Mouse (Mus musculus): ENCODE data around the gene Elavl2. TPM values are rescaled to one million over a fixed set of nuclear protein-coding genes. Genes with fewer than 3 reads are reported as not detected.

Gene Elavl2
- polyA plus RNA-seq (2015; fragmentation: Nextera tagmentation; extraction: Ambion mirVana): 3.1 and 4.0 TPM in 2 replicates

DNA sequence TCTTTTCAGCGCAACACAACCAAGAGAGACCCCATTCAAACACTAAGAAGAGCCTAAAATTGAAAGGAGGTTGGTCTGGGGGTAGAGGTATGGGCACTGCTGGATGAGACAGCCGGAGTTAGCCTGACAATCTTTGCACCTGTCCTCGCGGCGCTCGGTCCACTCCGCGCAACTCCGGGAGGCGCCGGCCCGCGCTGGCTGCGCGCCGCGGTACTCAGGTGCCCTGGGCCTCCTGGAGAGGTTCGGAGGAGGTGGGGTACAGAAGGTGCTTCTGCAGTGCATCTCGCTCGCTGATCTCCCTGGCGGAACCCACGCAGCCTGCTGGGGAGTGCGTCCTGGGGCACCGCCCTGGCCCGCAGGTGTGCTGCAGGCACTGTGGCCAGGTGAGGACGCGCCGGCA, at the start of gene Elavl2:
Gene Elavl2, minus strand, starts transcription at position 363 of the 400 bp plus-strand sequence.
- Histone ChIP-seq H3K36me3 (no peaks in the 10 kb centered on the region), H3K4me2 (peak within 1 kb of the TSS; percentile 54), H3K9ac (no peak within 1 kb of the TSS), H3K27me3 (peaks cover 19% of the 10 kb centered on the region), H3K27ac (no peak within 1 kb of the TSS), H3K4me1 (0 out of 2 replicates have a peak, but pooled peaks cover 3% of the 10 kb centered on the region), H3K4me3 (peak within 1 kb of the TSS; percentile 24; the same call in 1 of the 2 replicates), H3K9me3 (no peaks in the 10 kb centered on the region)
- ATAC-seq (ENCODE audit: borderline replicate concordance, extremely low read depth, low FRiP score, low TSS enrichment): peak; percentile 19; the same call in 1 of the 2 replicates
- WGBS: 1% methylated on average over 28 of the region's 28 CpGs

DNA sequence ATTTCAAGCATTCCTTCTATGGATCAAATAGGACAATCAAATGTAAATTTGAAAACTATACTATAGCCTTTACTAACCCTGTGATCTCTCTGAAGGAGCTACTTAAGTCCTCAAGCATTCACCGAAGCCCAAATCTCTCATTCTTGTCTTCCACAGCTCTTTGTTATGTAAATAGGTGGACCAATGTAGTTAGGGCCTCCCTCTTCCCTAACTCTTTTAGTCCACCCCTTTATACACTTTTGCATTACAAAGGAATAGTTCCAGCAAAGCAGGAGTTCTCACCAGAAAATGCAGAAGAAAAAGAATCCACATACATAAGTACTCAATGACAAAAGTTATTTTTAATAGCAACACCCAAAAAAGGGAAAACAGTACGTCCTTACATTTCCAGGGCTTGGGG, 47.3 kb upstream of the Elavl2 start:
- Histone ChIP-seq H3K4me1 (no peaks in the 10 kb centered on the region), H3K9me3 (no peaks in the 10 kb centered on the region), H3K27ac (no peak overlapping the region), H3K36me3 (no peaks in the 10 kb centered on the region), H3K9ac (no peak overlapping the region), H3K27me3 (no peaks in the 10 kb centered on the region), H3K4me2 (no peak overlapping the region), H3K4me3 (no peak overlapping the region)
- no peak for ATAC-seq (ENCODE audit: borderline replicate concordance, extremely low read depth, low FRiP score, low TSS enrichment)
- 57% methylated on average over 2 of the region's 2 CpGs for WGBS

GRCm38 (mm10) chr4:91415582-91415981, 15.0 kb upstream of the Elavl2 start:
- Histone ChIP-seq H3K27ac (no peak overlapping the region), H3K9me3 (no peaks in the 10 kb centered on the region), H3K4me1 (no peaks in the 10 kb centered on the region), H3K27me3 (no peaks in the 10 kb centered on the region), H3K9ac (no peak overlapping the region), H3K4me3 (no peak overlapping the region), H3K36me3 (no peaks in the 10 kb centered on the region), H3K4me2 (no peak overlapping the region)
- ATAC-seq (ENCODE audit: borderline replicate concordance, extremely low read depth, low FRiP score, low TSS enrichment): no peak
- WGBS: 87% methylated on average over 1 of the region's 1 CpGs

DNA sequence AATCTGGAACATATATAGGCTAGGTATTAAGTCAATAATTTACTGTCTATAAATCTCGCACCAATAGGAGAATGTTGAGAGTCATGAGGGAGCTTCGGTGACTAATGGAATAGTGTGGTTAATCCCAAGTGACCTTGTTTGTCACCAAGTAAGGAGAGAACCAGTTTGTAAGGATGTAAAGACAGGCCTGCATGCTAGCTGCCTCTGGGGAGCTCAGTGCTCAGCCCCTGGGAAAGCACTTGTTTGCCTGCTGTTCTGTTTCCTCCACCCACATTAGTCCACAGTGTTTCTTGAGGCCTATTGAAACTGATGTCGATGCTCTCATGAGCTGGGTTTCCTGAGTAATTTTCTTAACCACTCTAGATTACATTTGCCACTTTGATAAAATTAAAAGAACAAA, 4.5 kb upstream of the Elavl2 start:
- Histone ChIP-seq H3K4me1 (no peaks in the 10 kb centered on the region), H3K36me3 (no peaks in the 10 kb centered on the region), H3K9me3 (no peaks in the 10 kb centered on the region), H3K9ac (no peak overlapping the region), H3K27ac (no peak overlapping the region), H3K4me3 (no peak overlapping the region), H3K4me2 (no peak overlapping the region), H3K27me3 (peaks cover 5% of the 10 kb centered on the region)
- ATAC-seq (ENCODE audit: borderline replicate concordance, extremely low read depth, low FRiP score, low TSS enrichment): no peak
- 76% methylated on average over 3 of the region's 3 CpGs for WGBS

- H3K9me3 ChIP-seq: no peaks in the 10 kb centered on the region
- H3K9ac ChIP-seq: no peak overlapping the region
- no peak overlapping the region for H3K27ac ChIP-seq
- H3K4me3 ChIP-seq: no peak overlapping the region
- WGBS: 0% methylated on average over 17 of the region's 17 CpGs
- peak overlapping the region; percentile 54 for H3K4me2 ChIP-seq
- no peaks in the 10 kb centered on the region for H3K36me3 ChIP-seq
- ATAC-seq (ENCODE audit: borderline replicate concordance, extremely low read depth, low FRiP score, low TSS enrichment): no peak
- peaks cover 19% of the 10 kb centered on the region for H3K27me3 ChIP-seq
- 0 out of 2 replicates have a peak, but pooled peaks cover 3% of the 10 kb centered on the region for H3K4me1 ChIP-seq
Measured at GRCm38 (mm10) chr4:91399510-91400196, 932 bp downstream of the Elavl2 start.

GRCm38 (mm10) chr4:91391987-91392598, 8.5 kb downstream of the Elavl2 start:
- H3K36me3 ChIP-seq: no peaks in the 10 kb centered on the region
- no peaks in the 10 kb centered on the region for H3K27me3 ChIP-seq
- 49% methylated on average over 5 of the region's 5 CpGs for WGBS
- no peak overlapping the region for H3K4me2 ChIP-seq
- no peak overlapping the region for H3K9ac ChIP-seq
- no peak overlapping the region for H3K27ac ChIP-seq
- no peaks in the 10 kb centered on the region for H3K9me3 ChIP-seq
- ATAC-seq (ENCODE audit: borderline replicate concordance, extremely low read depth, low FRiP score, low TSS enrichment): no peak
- H3K4me1 ChIP-seq: no peaks in the 10 kb centered on the region
- H3K4me3 ChIP-seq: no peak overlapping the region

DNA sequence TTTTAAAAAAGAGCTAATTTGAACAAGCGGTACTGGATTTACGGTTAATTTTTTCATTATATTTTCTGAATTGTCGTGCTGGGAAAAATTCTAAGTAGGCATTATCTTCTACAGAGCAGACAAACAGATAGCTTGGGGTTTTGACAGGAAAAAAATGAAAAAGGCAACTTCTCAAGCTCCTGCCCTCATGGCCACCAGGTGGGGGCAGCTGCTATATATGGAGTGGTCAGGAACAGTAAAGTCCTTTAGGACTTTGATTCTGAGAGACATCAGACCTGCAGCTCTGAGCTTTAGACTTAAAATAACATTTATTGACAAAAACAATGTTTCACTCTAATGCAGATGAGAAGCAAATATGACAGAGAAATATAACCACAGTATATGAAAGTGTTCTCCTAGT, 12.9 kb downstream of the Elavl2 start:
- Histone ChIP-seq H3K4me1 (no peaks in the 10 kb centered on the region), H3K9ac (no peak overlapping the region), H3K36me3 (no peaks in the 10 kb centered on the region), H3K27me3 (no peaks in the 10 kb centered on the region), H3K9me3 (no peaks in the 10 kb centered on the region), H3K27ac (no peak overlapping the region), H3K4me3 (no peak overlapping the region), H3K4me2 (no peak overlapping the region)
- ATAC-seq (ENCODE audit: borderline replicate concordance, extremely low read depth, low FRiP score, low TSS enrichment): no peak
- 86% methylated on average over 3 of the region's 3 CpGs for WGBS

DNA sequence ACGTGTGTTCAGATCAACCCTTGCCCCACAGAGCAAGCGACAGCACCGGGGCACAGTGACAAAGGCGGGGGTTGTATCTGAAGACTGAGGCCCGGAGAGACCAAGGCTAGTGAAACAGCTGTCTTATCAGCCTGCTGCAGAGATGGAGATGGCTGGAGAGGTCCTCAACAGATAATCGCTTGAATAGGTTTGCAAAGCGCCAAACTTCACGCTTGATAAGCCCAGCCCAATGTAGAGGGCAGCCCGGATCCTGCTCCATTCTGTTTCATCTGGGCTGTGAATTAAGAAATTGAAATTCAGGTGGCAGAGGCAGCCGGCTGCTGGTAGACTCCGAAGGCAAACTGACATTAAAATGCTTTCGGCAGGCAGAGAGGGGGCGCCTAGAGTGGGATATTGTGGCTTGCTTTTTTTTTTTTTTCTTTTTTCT, 19.4 kb downstream of the Elavl2 start:
- no peaks in the 10 kb centered on the region for H3K9me3 ChIP-seq
- H3K4me1 ChIP-seq: no peaks in the 10 kb centered on the region
- no peaks in the 10 kb centered on the region for H3K36me3 ChIP-seq
- no peak overlapping the region for H3K9ac ChIP-seq
- no peak overlapping the region for H3K27ac ChIP-seq
- no peak overlapping the region for H3K4me3 ChIP-seq
- peaks cover 26% of the 10 kb centered on the region for H3K27me3 ChIP-seq
- WGBS: 3% methylated on average over 13 of the region's 13 CpGs
- H3K4me2 ChIP-seq: no peak overlapping the region
- no peak for ATAC-seq (ENCODE audit: borderline replicate concordance, extremely low read depth, low FRiP score, low TSS enrichment)

GRCm38 (mm10) chr4:91380341-91381117, 20.1 kb downstream of the Elavl2 start:
- Histone ChIP-seq H3K4me2 (no peak overlapping the region), H3K27ac (no peak overlapping the region), H3K4me1 (0 out of 2 replicates have a peak, but pooled peaks cover 3% of the 10 kb centered on the region), H3K4me3 (no peak overlapping the region), H3K9me3 (no peaks in the 10 kb centered on the region), H3K9ac (no peak overlapping the region), H3K36me3 (no peaks in the 10 kb centered on the region), H3K27me3 (peaks cover 30% of the 10 kb centered on the region)
- ATAC-seq (ENCODE audit: borderline replicate concordance, extremely low read depth, low FRiP score, low TSS enrichment): no peak
- 6% methylated on average over 24 of the region's 24 CpGs for WGBS

DNA sequence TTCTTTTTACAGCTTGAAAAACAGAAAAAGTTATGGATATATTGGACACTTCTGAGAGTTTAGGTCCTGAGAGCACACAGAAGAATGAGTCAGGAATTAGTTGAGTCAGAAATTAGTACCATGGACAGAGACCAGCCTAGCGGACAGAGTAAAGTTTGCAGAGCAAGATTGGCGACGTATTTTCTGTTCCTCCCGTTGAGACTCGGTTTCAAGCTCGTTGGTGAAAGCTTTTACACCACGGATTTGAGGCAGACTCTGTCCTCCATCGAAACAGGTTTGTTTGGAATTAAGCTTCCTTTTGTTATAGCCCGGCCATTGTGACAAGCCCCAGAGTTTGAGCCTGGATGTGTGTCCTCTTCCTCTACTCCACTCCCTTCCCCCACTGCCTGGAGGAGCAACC, 21.0 kb downstream of the Elavl2 start:
- Histone ChIP-seq H3K9me3 (no peaks in the 10 kb centered on the region), H3K4me1 (peaks cover 13% of the 10 kb centered on the region), H3K27ac (no peak overlapping the region), H3K36me3 (no peaks in the 10 kb centered on the region), H3K4me2 (no peak overlapping the region), H3K4me3 (no peak overlapping the region), H3K9ac (no peak overlapping the region), H3K27me3 (peaks cover 39% of the 10 kb centered on the region)
- ATAC-seq (ENCODE audit: borderline replicate concordance, extremely low read depth, low FRiP score, low TSS enrichment): no peak
- under 1% methylated on average over 9 of the region's 9 CpGs for WGBS

- ATAC-seq (ENCODE audit: borderline replicate concordance, extremely low read depth, low FRiP score, low TSS enrichment): peak; percentile 96
- peaks cover 62% of the 10 kb centered on the region for H3K27me3 ChIP-seq
- H3K36me3 ChIP-seq: no peaks in the 10 kb centered on the region
- no peak overlapping the region for H3K9ac ChIP-seq
- H3K4me2 ChIP-seq: peak overlapping the region; percentile 79
- H3K9me3 ChIP-seq: no peaks in the 10 kb centered on the region
- H3K4me1 ChIP-seq: peaks cover 26% of the 10 kb centered on the region
- under 1% methylated on average over 28 of the region's 28 CpGs for WGBS
- H3K27ac ChIP-seq: no peak overlapping the region
- H3K4me3 ChIP-seq: peak overlapping the region; percentile 52
Measured at GRCm38 (mm10) chr4:91376317-91376910, 24.2 kb downstream of the Elavl2 start.

Data from lung, embryonic 15.5 days (tissue).